Mouse (Mus musculus) cortical plate, adult 2 months (tissue): ENCODE measurements around the gene Rbm48.

Experiments used
- CTCF ChIP-seq: fragments of 200-500 bp; IDR thresholded peaks from 2 replicates; pipeline ENCODE4 v1.5.1; 2011; ENCODE audit warnings: mild to moderate bottlenecking, control low read depth, low read length; ENCODE audit not compliant: insufficient read depth; ENCODE audit errors: extremely low read depth
- POLR2A ChIP-seq: fragments of 200-500 bp; IDR thresholded peaks from 2 replicates; pipeline ENCODE4 v1.6.1; 2011; ENCODE audit warnings: mild to moderate bottlenecking, low read length, control low read depth; ENCODE audit not compliant: insufficient read depth; ENCODE audit errors: extremely low read depth

DNA sequence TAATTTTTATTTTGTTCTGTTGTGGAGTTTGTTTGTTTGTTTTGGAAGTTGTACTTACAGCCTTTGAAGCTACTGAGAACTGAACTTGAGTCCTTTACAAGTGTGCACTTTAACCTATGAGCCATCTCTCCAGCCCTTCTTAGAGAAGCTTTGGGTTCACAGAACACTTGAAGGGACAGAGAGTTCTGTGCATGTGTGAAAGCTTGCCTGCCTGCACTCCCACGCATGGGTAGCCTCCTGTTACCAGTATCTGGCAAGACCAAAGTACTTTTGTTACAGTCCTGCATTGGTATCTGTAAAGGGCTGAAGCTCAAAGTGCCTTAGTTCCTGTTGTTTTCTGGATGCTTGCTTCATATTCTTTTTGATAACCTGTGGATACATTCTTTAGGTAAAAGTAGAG, 50.2 kb downstream of the Rbm48 start:
- TF ChIP-seq CTCF (no peak), POLR2A (no peak)
